Mouse (Mus musculus): ENCODE measurements around the gene Nell2.
"Not testable (repeated sequence)": the region's sequence is repeated elsewhere in the genome, so short reads cannot be mapped to it uniquely, and the experiment has no call there.

Gene Nell2

DNA sequence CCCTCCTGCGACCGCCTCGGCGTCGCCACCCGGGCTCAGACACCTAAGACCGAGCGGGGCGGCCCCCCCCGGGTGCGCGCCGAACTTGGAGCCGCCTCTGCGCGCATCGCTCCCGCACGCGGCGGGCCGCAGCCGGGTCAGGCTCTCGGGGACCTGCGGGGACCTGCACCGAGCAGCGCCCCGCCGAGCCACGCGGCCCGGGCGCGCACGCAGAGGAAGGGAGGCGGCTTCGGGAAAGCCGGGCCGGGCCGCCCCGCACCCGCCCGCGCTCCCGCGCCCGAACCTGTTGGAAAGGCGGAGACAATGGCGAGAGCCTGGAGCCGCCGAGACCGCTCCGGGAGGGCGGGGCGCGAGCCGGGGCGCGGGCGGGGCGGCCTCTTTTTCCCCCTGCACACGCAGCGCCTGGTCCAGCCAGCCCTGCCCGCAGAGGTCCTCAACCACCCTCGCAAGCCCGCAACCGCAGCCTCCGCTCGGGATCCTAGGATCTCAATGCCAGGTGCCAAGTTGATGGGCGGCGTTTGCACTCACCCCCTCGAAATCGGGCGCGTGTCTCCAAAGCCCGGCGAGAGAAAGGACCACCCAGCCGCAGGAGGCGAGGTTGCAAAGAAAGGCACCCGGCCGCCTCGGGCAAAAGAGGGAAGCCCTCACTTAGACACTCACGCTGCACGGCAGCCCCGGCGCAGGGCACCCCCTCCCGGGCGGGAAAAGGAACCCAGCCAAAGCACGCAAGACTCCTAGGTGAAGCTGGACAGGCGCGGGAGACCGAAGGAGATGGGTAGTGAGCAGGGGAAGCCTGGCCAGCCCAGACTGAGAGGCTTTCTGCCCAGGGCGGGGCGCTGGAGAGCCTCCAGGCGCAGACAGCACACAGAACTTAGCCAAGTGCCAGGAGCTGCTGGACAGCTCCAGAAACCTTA is at the start of gene Nell2:
Nell2 (minus strand) TSS at position 612 of the 914 bp plus-strand sequence.
- no peak for DNase-seq

DNA sequence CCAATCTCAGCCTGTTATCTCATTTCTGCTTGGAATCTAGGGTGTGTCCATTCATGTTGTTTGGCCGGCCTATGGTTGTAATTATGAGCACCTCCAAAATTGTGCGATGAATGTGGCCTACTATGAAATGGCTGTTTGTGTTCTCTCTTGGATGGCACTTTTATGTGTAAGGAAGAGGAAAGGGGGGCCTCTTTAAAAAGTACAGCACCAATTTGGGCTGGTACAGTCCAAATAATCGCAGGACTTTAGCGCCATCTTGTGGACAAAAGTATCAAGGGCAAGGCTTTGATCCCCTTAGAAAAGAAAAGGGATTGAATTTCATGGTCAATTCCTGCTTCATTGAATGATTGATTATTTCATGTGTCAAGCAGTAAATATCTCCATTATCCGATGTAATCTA is 46.3 kb upstream of the Nell2 start:
- DNase-seq = peak; percentile 55

DNA sequence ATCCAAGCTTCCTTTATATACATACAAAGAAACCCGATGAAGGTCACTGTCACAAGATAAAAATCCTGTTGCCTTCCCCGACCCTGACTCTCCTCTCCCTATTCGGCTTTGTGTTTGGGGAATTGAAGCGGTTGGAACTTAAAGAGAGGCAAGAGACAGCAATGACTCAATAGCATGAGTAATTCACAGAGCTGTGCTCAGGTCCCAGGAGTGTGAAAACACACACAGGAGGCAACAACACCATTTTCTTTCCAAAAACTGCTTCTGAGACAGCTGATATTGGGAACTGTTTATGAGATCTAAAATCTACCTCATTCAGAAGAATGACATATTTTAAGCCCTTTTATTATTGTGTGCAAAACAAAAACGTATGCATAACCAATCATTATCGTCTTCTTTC is 41.2 kb upstream of the Nell2 start:
- DNase-seq = no peak

DNA sequence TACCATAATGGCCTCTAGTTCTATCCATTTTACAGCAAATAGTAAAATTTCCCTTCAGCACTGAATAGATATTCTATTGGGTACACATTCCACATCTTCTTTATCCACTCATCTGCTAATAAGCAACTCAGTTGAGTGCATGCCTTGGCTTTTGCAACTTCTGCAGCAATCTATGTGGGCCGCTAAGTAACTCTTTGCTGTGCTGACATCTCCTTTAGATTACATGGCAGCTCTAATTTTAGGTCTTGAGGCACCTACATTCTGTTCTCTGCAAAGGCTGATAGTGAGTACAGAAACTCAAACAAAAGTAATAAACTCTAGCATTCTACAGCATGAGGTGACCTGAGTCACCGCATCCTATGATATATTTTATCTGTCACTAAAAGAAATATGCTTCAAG is 36.8 kb upstream of the Nell2 start:
- DNase-seq = no peak

DNA sequence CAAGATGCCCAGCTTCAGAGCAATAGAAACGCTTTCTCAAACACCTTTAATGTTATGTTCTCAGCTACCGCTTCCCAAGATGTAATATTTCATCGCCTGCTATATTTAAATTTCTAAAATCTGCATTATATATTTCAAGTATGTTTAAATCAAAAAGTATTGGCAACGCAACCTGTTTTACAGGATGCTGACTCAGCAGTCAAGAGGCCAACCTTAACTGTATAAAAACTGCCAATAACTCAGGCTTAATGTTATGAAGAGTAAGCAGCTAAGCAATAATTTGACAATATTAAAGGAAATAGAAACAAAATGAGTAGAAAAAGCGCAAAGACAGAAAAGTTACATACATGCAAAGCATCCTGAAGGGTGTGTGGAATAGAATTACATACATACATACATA is 32.9 kb upstream of the Nell2 start:
- DNase-seq = no peak

DNA sequence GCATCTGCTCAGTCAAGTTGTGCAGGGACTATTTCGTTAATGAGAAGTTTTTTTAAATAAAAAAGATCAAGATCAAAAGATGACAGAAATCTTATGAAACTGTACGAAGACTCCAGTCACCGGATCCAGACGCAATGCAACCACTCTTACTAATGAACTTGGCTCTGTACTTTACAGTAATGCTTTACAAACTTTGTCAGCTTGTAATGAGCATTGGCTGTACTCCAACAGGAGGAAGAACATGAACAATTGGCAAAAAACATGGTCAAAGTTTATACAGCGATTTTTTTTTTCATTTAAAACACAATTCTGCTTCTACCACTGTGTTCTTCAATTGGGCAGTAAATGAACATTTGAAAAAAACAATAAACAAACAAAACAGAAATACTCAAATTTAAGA is 21.7 kb upstream of the Nell2 start:
- DNase-seq = no peak

DNA sequence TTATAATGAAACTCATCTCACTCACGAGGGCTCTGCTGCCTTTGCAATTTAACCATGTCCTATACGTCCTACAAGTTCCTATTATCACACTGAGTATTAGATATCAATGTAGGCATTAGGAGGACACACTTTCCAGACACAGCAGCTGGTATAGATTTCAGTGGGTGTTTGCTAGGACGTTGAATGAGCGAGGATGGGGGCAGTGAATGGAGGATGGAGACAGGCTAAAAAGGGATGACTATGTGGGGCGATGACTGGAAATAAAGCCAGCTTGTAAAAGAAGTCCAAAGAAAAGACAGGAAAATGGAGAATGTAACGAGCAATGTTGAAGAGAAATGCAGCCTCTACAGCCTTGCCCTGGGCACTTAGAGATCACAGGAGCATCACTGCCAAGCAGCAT is 14.3 kb upstream of the Nell2 start:
- DNase-seq = no peak

DNA sequence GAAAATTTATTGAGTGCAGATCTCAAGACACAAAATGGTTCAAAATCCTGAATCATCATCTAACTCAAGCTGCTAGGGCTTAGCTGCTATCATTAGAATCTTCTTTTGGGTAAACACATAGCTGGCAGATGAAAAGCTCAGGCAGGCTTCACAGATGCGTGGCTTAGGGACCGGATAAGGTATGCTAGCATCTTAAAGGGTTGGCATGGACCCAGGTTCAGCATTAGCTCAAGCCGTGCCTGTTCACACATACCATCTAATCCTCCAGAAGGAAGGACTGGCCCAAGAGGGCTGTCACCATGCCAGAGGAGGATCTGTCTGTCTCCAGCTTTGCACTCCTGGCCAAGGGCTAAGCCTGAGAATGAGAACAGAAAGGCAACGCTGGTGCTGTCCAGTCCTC is 8.4 kb upstream of the Nell2 start:
- no peak for DNase-seq

DNA sequence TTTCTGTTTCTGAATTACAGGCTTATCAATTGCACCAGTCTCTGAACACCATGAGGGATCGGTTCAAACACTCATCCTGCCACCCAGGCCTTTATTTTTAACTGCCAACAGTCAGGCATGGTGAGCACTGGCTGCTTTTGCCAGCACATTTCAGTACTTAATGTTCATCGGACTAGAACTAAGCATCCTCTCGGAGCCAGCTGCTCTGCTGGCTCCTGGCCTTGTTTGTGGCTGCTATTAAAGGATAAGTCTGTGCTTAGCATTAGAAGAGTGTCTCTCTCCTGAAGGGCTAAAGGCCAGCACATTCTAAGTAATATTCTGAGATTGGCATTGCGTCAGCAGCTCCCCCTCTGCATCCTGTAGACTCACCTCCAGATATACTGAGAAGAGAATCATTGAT is 7.9 kb upstream of the Nell2 start:
- no peak for DNase-seq

DNA sequence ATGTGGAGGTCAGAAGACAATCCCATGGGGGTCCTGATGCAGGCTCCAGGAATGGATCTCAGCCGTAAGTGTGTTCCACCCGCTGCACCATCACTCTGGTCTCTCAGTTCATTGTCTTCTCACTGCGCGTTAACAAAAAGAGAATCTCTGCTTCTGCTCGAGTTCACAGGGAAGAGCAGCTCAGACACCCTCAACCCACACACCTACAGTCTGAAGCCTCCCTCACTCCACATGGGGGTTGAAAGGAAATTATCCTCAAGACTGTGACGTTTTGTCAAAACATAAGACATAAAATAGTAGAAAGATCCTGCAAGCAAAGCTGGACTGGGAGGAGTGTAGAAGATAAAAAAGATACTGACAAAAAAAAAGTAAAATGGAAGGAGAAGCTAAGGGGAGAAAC is 6.3 kb upstream of the Nell2 start:
- DNase-seq = no peak

DNA sequence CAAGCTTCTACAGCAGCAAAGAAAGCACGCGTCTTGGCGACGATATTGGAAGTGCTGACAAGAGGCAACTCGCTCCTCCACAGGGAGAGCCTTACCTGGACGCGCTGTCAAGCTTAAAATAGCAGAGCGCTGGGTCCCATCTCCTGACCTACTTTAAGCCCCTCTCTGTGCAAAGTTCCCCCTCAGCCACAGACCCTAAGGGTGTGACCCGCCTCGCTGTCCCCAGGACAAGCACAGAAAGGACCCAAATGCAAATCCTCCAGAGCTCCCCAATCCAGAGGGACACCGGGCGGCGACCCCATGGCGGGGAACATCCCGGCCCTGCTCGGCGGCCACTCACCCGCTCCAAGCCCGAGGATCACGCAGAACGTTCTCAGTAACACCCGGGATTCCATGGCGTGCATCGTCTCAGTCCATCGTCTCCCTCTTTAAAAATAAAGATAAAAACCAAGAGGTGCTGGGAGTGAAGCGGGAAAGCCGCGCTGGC is 855 bp downstream of the Nell2 start:
- no peak for DNase-seq

DNA sequence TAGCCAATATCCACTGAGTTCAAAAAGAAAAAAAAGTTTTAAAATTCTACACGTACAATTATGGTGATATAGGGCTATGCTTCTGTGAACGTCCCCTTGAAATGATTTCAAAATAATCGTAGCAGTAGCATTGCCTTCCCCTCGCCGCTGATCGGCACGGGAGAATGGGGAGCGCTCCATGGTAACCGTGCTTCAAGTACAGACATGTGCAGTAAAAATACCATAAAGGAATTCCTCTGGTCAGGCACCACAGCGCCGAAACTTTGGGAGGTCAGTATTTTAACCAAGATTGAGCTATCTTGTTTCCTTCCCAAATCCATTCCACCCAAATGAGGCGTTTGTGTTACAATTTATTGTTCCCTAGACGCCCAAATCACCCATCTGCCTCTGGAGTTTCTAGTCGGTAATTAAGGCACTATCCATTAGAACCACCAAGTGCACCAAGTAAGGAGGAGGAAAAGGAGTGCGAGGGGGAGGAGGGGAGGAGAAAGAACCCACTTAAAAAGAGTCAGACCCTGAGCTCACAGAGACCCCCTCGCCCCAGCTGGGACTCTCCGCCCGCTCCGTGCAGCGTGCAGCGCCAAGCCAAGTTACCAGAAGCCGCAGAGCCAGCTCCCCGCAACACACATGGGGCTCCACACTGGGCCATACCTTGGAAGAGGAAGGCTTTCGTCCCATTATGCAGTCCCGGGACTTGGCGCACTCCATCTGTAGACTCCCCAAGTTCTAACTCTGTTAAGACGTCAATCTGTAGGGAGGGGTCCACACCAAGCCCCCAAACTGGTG is 1.5 kb downstream of the Nell2 start:
- no peak for DNase-seq

DNA sequence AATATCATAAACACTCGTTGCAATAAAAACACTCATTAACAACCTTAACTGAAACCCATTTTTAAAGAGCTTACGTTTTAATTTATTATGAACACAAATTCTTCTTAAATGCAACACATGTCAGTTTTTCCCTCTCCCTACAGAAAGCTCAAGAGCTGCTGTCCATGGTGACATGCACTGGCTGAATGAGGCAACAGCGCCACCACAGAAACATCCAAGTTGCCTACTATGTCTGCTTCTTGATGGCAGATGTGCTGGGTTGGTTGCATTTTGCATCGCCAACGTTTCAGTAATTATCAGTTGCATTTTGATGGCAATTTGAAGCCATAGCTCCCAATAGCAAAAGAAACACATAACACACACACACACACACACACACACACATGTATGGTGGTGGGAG is 2.4 kb downstream of the Nell2 start:
- DNase-seq = peak; percentile 1

DNA sequence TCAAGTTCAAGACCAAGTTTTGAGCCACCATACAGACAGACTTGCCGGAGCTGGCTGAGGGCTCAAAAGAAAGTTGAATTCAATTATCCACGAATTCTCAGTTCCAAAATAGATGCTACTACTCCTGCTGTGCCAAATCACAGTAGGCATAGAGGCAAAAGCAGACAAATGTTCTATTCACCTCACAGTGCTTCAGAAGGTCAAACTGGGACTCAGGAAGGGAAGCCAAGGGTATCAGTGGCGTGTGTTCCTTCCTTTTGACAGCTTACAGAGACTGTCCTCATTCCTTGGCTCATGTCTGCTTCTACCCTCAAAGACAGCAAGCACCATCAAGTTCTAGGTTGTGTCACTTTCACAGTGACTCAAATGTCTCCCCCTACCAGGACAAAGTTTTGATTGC is 10.2 kb downstream of the Nell2 start:
- no peak for DNase-seq

DNA sequence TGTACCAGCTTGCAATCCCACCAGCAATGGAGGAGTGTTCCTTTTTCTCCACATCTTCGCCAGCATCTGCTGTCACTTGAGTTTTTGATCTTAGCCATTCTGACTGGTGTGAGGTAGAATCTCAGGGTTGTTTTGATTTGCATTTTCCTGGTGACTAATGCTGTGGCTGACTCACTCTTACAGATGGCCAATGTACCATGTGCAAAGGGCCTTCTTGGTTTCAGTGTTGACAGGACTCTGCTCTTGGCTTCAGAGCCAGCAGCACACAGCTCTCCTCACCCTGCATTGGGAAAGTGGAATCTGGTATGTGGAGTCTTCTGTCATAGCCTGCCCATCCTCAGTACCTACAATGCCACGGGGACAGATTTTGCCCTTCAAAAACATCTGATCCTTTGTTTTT is 15.1 kb downstream of the Nell2 start:
- not testable (repeated sequence) for DNase-seq

DNA sequence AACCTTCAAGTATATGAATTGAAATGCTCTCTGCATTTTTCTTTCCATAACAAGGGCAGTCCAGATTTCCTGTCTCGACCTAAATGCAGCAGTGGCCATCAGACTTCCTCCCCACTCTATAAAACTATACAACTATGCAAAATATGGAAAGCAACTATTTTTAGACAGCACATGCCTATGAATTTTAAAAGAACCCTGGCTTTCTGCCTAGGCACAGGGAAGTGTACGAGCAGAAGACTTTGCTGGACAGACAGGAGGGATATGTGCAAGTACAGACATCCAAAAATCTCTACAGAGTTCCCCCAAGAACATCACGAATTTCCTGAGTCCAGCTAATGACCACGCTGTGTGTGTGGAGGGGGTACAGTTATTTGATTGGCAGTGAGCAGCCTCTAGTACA is 32.7 kb downstream of the Nell2 start:
- no peak for DNase-seq

DNA sequence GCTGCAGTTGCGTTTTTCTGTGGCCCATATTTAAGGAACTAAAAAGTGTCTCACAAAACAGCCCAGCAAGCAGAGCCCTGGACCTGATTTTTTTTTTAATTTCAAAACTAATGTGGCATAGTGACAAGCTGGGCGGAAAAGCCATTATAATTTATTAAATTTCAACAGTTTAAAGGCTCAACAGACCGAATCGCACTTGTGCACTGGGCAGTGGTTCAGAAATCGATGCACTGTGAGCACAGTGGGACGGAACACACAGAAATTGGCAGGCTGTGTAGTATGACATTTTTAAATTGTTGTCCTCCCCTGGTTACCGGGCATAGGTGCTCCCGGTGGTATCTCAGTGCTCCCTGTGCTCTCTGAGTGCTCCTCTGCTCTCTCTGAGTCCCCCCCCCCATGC is 33.2 kb downstream of the Nell2 start:
- no peak for DNase-seq

DNA sequence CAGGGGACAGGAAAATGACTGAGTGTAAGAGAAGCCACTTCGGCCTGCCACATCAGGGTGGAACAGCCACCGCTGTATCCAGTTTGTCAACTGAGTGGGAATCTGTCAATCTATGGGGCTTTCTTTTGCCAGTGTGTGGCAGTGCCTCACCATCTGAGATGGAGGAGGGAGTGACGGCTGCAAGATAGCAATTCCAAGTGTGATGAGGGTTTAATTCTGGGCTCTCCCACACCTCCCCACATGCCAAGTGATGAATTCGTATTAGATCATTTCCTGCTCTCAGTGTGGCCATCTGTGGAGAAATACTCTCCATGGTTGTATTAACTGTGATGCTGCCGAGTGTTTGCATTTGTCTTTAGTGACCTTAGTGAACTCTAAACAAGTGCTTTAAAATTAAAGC is 36.2 kb downstream of the Nell2 start:
- no peak for DNase-seq

DNA sequence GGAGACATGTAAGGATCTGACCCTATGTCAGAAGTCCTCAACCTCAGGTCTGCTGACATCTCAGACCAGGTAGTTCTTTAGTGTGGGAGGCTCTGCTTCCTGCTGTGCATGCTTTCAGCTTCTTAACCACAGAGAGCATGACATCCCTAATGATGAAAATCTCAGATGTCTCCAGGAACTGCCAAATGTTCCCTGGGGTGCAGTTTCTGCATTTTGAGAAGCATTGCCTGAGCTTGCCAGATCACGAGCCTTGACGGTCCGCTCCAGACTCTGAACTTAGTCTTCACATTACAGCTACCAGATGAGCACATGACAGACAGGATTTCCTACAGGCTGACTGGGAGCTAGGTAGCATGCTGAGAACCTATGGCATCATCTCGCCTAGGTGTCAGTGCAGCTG is 39.2 kb downstream of the Nell2 start:
- DNase-seq = no peak

DNA sequence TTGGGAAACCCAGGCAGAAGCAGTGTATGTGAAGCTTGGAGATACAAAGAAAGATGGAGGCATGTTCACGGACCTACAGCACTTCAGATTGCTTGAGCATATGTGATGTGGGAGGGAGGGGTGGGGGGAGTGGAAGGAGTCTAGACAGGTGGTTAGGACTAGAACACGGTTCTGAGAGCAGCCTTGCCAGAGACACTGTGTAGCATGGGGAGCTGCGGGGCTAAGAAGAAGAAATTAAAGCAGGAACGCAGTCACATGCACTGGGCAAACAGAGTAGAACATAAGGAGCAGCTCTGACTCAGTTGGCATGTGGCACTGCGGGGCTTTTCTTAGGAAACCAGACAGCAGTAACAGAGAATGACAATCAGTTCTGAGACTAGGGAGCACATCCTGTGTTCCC is 40.4 kb downstream of the Nell2 start:
- DNase-seq = no peak

DNA sequence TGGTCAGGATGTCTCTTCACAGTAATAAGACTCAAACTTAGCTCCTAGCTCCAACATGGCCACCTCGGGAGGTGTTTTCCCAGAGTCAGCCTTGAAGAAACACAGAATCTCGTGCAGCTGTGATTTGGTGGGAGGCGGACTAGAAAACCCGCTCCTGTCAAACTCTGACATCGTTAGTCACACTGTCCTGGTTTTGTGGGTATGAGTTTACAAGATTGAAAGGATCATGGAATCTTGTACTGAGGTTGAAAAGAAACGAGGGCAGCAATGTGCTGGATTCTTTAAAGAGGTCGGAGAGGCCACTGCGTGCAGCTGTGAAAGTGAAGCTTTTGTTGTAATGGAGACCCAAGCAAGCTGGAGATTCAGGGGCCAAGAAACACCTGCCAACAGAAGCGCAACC is 46.4 kb downstream of the Nell2 start:
- no peak for DNase-seq

DNA sequence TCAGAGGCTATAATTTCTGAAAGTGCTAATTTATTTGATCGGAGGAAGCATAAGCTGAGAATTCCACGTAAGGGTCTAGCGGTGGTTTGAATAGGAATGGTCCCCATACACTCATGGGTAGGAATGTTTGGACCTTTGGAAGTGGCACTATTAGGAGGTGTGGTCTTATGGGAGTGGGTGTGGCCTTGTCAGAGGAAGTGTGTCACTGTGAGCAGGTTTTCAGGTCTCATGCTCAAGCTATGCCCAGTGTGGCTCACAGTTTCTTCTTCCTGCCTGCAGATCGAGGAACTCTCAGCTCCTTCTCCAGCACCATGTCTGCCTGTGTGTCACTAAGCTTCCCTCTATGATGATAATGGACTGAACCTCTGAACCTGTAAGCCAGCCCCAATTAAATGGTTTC is 46.8 kb downstream of the Nell2 start:
- no peak for DNase-seq

DNA sequence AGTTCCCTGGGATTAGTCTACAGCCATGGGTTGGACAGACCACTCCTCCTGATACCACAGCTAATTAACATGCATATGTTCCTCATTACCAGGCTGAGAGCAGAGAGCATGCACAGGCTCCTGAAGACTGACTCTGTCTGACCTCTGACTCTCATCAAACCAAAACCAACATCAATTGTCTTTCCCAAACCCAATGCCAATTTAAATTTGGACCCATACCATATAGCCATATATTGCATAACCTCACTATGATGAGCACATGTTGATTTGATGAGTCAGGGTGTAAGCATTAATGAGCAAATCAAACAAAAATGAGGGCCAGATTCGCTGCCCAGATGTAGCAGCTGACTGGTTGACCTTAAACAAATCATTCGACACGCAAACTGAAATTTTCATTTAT is 51.9 kb downstream of the Nell2 start:
- DNase-seq = no peak

DNA sequence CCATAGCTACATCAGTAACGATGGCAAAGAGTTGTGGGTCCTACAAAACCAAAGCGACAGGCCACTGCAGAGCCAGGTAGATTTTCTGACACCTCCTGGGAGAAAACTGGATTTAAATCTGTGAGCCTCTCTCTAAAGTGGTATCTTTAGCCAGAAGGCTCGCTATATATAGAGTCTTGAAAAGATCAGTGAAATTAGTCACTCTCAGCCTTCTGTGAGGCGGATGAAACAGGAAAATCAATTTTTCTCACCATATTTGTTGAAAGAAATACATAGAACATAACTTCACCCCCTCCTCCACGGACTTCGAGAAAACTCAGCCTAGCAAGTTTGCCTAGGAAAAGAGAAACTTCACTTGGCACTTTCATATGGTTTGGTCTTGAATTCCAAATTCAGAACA is 54.4 kb downstream of the Nell2 start:
- DNase-seq = no peak
